Mouse (Mus musculus): ENCODE measurements around the gene Csn1s2a.

Gene Csn1s2a

DNA sequence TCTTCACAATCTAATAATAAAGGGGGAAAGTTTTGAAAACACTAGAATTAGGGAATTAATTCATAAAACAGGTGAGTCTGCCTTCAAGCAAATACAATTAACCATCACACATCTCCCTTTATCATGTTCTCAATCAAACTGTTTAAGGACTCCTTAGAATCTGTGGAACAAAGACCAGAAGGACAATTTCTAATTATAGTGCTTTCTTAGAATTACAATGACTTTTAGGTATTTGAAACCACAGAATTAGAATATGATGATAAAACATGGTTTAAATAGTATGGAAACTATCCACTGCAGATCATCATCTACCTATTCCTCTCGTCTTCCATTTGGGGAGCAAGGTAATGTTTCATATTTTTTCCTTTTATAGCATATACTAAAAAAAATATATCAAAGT is at the start of gene Csn1s2a:
Gene Csn1s2a, plus strand, starts transcription at position 301 of the 400 bp plus-strand sequence.
- TF ChIP-seq GATA4 (IDR thresholded peaks at IDR 0.05; ENCODE audit: insufficient replicate concordance, low read length): no peak

DNA sequence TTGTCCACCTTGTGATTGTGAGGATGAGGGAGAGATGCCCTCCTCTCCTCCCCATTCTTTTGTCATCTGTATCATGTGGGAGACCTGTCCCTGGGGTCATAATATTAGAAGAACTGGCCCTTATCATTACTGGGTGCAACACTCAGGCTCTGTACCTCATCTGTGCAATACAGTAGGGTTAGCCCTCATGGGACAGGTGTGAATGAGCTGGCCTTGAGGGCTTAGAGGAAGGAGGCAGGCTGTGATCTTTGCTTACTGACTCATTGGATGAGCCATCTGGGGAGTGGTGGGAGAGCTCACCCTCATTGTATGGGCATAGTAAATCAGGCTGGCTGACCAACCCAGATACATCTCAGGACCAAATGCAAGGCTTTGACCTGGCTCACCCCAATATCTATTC is 39.5 kb upstream of the Csn1s2a start:
- TF ChIP-seq GATA4 (IDR thresholded peaks at IDR 0.05; ENCODE audit: insufficient replicate concordance, low read length): no peak

DNA sequence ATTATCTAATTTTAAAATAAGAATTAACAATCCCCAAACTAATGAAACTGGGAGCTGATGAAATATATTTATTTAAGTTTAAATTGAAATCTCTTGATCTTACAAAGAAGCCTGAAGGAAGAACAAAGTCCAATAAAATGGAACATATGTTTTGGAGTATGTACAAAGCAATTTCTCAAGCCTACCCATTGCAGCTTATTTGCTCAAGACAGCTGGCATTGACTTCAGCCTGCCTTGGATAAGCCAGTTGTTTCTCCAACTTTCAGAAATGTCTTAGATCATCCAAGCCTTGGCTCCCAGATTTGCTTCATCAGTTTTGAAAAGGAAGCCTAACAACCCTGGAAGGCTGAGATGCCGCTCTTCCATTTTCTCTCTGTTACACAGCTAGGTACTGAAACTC is 20.9 kb upstream of the Csn1s2a start:
- no peak for TF ChIP-seq GATA4 (IDR thresholded peaks at IDR 0.05; ENCODE audit: insufficient replicate concordance, low read length)

DNA sequence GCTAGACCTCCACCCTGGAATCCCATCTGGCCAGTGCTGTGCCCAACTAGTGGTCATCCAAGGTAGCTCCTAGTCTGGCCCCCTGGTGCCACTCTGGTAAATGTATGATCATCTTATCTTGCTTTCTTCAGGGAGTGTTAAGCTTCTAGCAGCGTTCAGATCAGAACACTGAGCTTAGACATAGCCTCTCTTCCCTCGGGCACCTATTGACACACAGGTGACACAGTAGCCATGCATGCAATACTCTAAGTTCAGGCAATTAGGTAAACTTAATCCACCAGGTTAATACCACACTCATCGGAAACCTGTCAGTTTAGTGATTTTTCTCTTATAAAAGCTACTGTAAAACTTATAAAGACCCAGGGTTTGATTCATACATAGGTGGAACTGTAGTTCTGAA is 9.8 kb upstream of the Csn1s2a start:
- no peak for TF ChIP-seq GATA4 (IDR thresholded peaks at IDR 0.05; ENCODE audit: insufficient replicate concordance, low read length)

DNA sequence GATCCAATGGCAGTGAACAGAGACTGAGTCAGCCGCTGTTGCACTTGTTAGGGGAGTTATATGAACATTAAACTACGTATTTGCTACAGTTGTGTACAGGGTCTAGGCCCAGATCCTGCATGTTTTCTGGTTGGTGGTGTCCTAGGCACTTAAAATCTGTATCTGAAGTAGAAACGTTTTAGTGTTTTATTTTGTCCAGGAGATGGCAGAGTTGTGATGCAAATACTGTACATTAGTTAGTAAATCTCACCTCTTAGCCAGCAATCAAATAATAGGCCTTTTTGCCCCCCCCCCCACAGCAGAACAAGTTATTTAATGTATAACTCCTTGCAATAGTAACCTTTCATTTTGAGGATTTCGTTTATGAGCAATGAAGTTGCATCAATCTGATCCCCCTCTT is 8.4 kb downstream of the Csn1s2a start:
- TF ChIP-seq GATA4 (IDR thresholded peaks at IDR 0.05; ENCODE audit: insufficient replicate concordance, low read length): no peak

DNA sequence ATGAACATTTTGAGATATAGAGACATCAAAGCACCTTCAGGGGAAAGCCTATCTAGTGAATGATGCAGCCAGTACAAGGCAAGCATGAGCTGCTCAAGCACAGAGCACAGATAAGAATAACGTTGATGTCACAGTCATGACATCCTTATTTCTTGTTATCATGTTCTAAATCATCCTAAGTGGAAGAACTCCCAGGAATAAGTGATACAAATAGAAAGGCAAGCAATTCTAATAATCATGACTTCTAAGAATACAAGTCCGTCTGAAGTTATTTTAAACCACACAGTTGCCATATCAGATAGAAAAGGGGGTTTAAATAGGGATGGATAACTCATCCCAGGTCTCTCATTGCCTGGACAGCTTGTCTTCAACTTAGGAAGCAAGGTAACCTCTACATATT is 33.4 kb downstream of the Csn1s2a start, which contains the start of gene Csn1s2b:
Gene Csn1s2b, plus strand, starts transcription at position 301 of the 400 bp plus-strand sequence.
- no peak for TF ChIP-seq GATA4 (IDR thresholded peaks at IDR 0.05; ENCODE audit: insufficient replicate concordance, low read length)

DNA sequence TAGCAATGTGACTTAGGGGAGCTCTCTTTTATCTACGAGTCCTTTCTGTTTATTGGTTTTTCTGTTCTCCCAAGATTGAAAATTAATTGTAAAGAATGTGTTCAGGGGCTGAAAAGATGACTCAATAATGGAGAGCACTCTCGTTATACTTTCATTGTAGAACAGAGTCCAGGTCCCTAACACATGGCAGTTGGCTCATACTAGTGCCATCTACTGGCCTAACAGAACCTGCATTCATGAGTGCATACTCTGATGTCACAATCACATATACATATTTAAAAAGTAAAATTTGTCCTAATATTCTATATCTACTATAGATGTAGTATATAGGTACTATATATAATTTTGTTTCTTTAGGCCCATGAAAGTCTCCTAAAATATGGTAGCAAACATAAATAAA is 34.9 kb downstream of the Csn1s2a start:
- TF ChIP-seq GATA4 (IDR thresholded peaks at IDR 0.05; ENCODE audit: insufficient replicate concordance, low read length): no peak

DNA sequence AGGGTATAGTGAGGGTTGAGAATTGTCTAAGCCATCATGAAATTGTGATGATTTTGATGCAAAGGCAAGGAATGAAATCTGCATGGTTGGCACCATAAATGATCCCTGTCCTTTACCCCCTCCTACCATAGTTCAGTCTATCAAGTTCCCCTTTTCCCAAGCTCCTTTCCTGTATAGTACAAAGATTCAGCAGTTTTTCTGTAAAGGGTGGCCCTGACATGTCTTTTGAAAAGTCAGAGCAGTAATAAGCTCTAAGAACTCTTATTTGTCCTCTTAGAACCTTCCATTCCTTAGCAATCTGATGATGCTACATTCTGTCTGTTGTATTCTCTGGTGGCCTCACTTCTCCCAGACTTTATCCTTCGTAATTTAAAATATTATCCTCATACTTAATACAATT is 51.0 kb downstream of the Csn1s2a start, which contains the start of gene Prr27:
Gene Prr27, plus strand, starts transcription at position 301 of the 400 bp plus-strand sequence.
- no peak for TF ChIP-seq GATA4 (IDR thresholded peaks at IDR 0.05; ENCODE audit: insufficient replicate concordance, low read length)
